Mouse (Mus musculus): ENCODE data around the gene Mapt. TPM values are rescaled to one million over a fixed set of nuclear protein-coding genes. Genes with fewer than 3 reads are reported as not detected.

The Mapt gene
- polyA plus RNA-seq (2012; rRNA removed): 273 and 275 TPM in 2 replicates

DNA sequence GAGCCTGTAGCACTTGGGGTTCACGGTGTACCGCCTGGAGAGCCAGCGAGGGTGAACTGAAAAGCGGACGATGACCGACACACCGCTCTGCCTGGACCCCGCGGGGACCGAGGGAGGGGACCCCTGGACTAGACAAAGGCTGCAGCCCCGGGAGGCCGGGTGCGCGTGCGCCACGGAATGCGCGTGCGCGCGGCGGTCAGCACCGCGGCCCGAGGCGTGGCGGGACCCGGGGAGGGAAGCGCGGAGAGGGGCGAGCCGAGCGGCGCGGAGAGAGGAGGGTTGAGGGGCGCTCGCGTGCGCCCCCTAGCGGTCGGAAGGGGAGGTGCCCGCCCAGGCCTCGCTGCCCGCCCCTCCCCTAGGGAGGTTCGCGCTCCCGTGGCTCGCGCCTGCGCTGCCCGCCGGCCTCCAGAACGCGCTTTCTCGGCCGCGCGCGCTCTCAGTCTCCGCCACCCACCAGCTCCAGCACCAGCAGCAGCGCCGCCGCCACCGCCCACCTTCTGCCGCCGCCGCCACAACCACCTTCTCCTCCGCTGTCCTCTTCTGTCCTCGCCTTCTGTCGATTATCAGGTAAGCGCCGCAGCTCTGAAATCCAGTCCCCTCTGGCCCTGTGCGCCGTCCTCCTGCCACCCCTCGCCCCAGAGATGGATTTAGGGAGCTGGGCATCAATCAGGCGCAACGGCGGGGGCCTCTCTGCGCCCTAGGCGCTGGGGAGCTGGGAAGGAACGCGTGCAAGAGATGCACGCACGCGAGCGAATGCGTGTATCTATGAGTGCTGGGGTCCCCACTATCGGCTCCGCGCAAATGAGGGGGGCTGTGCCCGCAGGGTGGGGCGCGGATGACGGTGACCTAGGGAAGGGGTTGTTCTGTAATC lies at the start of gene Mapt:
Gene Mapt, plus strand, starts transcription at position 350 of the 871 bp plus-strand sequence.
- Histone ChIP-seq H3K27ac (ENCODE audit: insufficient read depth, low read length) (peak within 1 kb of the TSS; percentile 98), H3K4me1 (ENCODE audit: control insufficient read depth, insufficient read depth, low read length) (peaks cover 10% of the 10 kb centered on the region), H3K27me3 (ENCODE audit: control insufficient read depth, insufficient read depth, low read length) (no peaks in the 10 kb centered on the region), H3K4me3 (replicated peaks; ENCODE audit: insufficient read depth, low read depth, low read length) (peak within 1 kb of the TSS; percentile 94)
- peak; percentile 81 for TF ChIP-seq POLR2A (IDR thresholded peaks at IDR 0.05; ENCODE audit: borderline replicate concordance, insufficient read depth, low read length)
- peak; percentile 89 for TF ChIP-seq CTCF (IDR thresholded peaks at IDR 0.05; ENCODE audit: borderline replicate concordance, insufficient read depth, low read depth, low read length)
- peak; percentile 92 to 95 for DNase-seq
- WGBS: under 1% methylated on average over 63 of the region's 94 CpGs

- Histone ChIP-seq H3K27ac (ENCODE audit: insufficient read depth, low read length) (peak overlapping the region; percentile 72; the same call in 1 of the 2 replicates), H3K4me3 (replicated peaks; ENCODE audit: insufficient read depth, low read depth, low read length) (no peak overlapping the region), H3K27me3 (ENCODE audit: control insufficient read depth, insufficient read depth, low read length) (no peaks in the 10 kb centered on the region), H3K4me1 (ENCODE audit: control insufficient read depth, insufficient read depth, low read length) (peaks cover 43% of the 10 kb centered on the region)
- peak; percentile 58 to 75 for DNase-seq
- no peak for TF ChIP-seq CTCF (IDR thresholded peaks at IDR 0.05; ENCODE audit: borderline replicate concordance, insufficient read depth, low read depth, low read length)
- no peak for TF ChIP-seq POLR2A (IDR thresholded peaks at IDR 0.05; ENCODE audit: borderline replicate concordance, insufficient read depth, low read length)
- 33% methylated on average over 3 of the region's 3 CpGs for WGBS
Observed at GRCm38 (mm10) chr11:104182141-104182540, 49.0 kb upstream of the Mapt start.

- H3K4me1 ChIP-seq (ENCODE audit: control insufficient read depth, insufficient read depth, low read length): peaks cover 69% of the 10 kb centered on the region
- no peaks in the 10 kb centered on the region for H3K27me3 ChIP-seq (ENCODE audit: control insufficient read depth, insufficient read depth, low read length)
- H3K27ac ChIP-seq (ENCODE audit: insufficient read depth, low read length): no peak within 1 kb of the TSS
- 83% methylated on average over 13 of the region's 13 CpGs for WGBS
- no peak for DNase-seq
- TF ChIP-seq CTCF (IDR thresholded peaks at IDR 0.05; ENCODE audit: borderline replicate concordance, insufficient read depth, low read depth, low read length) (no peak), POLR2A (IDR thresholded peaks at IDR 0.05; ENCODE audit: borderline replicate concordance, insufficient read depth, low read length) (no peak)
- H3K4me3 ChIP-seq (replicated peaks; ENCODE audit: insufficient read depth, low read depth, low read length): no peak within 1 kb of the TSS
Observed at GRCm38 (mm10) chr11:104186135-104186836, 44.9 kb upstream of the Mapt start, which contains the start of gene Sppl2c. TSS of gene Sppl2c (plus strand) at chr11:104186327.

- H3K4me1 ChIP-seq (ENCODE audit: control insufficient read depth, insufficient read depth, low read length): peaks cover 72% of the 10 kb centered on the region
- no peak for TF ChIP-seq CTCF (IDR thresholded peaks at IDR 0.05; ENCODE audit: borderline replicate concordance, insufficient read depth, low read depth, low read length)
- TF ChIP-seq POLR2A (IDR thresholded peaks at IDR 0.05; ENCODE audit: borderline replicate concordance, insufficient read depth, low read length): no peak
- no peaks in the 10 kb centered on the region for H3K27me3 ChIP-seq (ENCODE audit: control insufficient read depth, insufficient read depth, low read length)
- WGBS: 79% methylated on average over 9 of the region's 9 CpGs
- H3K27ac ChIP-seq (ENCODE audit: insufficient read depth, low read length): no peak overlapping the region
- DNase-seq: peak in 1 of 2 experiments; percentile 25
- H3K4me3 ChIP-seq (replicated peaks; ENCODE audit: insufficient read depth, low read depth, low read length): no peak overlapping the region
Observed at GRCm38 (mm10) chr11:104186837-104187150, 44.4 kb upstream of the Mapt start.

DNA sequence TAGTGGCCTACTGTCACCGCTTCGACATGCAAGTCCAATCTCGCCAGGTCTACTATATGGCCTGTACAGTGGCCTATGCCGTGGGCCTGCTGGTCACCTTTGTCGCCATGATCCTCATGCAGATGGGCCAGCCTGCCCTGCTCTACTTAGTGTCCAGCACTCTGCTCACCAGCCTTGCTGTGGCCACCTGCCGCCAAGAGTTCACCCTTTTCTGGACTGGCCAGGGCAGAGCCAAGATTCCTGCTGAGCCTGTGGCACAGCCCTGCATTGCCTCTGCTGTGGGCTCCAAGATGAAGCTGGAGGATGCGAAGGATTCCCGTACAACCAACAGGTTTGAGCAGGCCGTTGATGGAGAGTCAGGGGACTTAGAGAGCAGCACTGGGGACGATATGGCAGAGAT lies 43.4 kb upstream of the Mapt start:
- no peaks in the 10 kb centered on the region for H3K27me3 ChIP-seq (ENCODE audit: control insufficient read depth, insufficient read depth, low read length)
- H3K4me1 ChIP-seq (ENCODE audit: control insufficient read depth, insufficient read depth, low read length): peaks cover 65% of the 10 kb centered on the region
- 0 out of 2 replicates have a peak overlapping the region, but pooled peaks have one; percentile 15 for H3K27ac ChIP-seq (ENCODE audit: insufficient read depth, low read length)
- TF ChIP-seq POLR2A (IDR thresholded peaks at IDR 0.05; ENCODE audit: borderline replicate concordance, insufficient read depth, low read length) (no peak), CTCF (IDR thresholded peaks at IDR 0.05; ENCODE audit: borderline replicate concordance, insufficient read depth, low read depth, low read length) (no peak)
- DNase-seq: peak; percentile 64 to 73
- WGBS: 45% methylated on average over 10 of the region's 10 CpGs
- H3K4me3 ChIP-seq (replicated peaks; ENCODE audit: insufficient read depth, low read depth, low read length): no peak overlapping the region

DNA sequence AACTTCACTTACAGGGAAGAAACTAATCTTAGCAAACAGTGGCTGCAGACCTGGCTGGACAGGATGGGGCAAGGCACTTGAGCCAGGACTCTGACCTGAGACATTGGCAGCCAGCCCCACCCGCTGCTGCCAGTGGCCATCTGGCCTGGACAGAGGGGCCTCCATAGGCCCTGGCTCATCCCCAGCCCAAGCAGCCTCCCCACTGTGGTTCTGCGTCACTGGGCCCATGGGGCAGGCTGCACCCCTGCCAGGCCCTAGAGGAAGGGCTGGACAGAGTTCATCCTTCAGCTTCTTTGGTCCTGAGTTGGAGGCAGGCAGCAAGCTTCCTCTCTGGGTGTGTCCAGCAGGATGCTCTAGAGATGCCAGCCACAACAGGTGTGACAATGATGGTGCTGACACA lies 41.2 kb upstream of the Mapt start:
- peak overlapping the region; percentile 69 for H3K27ac ChIP-seq (ENCODE audit: insufficient read depth, low read length)
- TF ChIP-seq CTCF (IDR thresholded peaks at IDR 0.05; ENCODE audit: borderline replicate concordance, insufficient read depth, low read depth, low read length) (no peak), POLR2A (IDR thresholded peaks at IDR 0.05; ENCODE audit: borderline replicate concordance, insufficient read depth, low read length) (no peak)
- 9% methylated on average over 2 of the region's 2 CpGs for WGBS
- peak; percentile 96 to 97 for DNase-seq
- H3K4me3 ChIP-seq (replicated peaks; ENCODE audit: insufficient read depth, low read depth, low read length): no peak overlapping the region
- no peaks in the 10 kb centered on the region for H3K27me3 ChIP-seq (ENCODE audit: control insufficient read depth, insufficient read depth, low read length)
- peaks cover 45% of the 10 kb centered on the region for H3K4me1 ChIP-seq (ENCODE audit: control insufficient read depth, insufficient read depth, low read length)

GRCm38 (mm10) chr11:104195382-104195781 lies 35.8 kb upstream of the Mapt start:
- TF ChIP-seq CTCF (IDR thresholded peaks at IDR 0.05; ENCODE audit: borderline replicate concordance, insufficient read depth, low read depth, low read length): no peak
- TF ChIP-seq POLR2A (IDR thresholded peaks at IDR 0.05; ENCODE audit: borderline replicate concordance, insufficient read depth, low read length): no peak
- H3K4me3 ChIP-seq (replicated peaks; ENCODE audit: insufficient read depth, low read depth, low read length): peak overlapping the region; percentile 17
- 78% methylated on average over 11 of the region's 11 CpGs for WGBS
- H3K27ac ChIP-seq (ENCODE audit: insufficient read depth, low read length): no peak overlapping the region
- H3K27me3 ChIP-seq (ENCODE audit: control insufficient read depth, insufficient read depth, low read length): no peaks in the 10 kb centered on the region
- H3K4me1 ChIP-seq (ENCODE audit: control insufficient read depth, insufficient read depth, low read length): peaks cover 17% of the 10 kb centered on the region
- DNase-seq: peak in 1 of 2 experiments; percentile 27
